Mouse (Mus musculus) midbrain, postnatal 0 days (tissue): ENCODE measurements around the gene Hes7. TPM values are rescaled to one million over a fixed set of nuclear protein-coding genes. Genes with fewer than 3 reads are reported as not detected.

ENCODE experiments used
- ATAC-seq: fragments of 200-750 bp; cut with Nextera tagmentation; 2 replicates; pipeline ENCODE4 v1.8.0; 2017; ENCODE audit warnings: moderate number of reproducible peaks, mild to moderate bottlenecking, moderate TSS enrichment, moderate library complexity; ENCODE audit not compliant: low FRiP score
- DNase-seq: peaks from one replicate; pipeline ENCODE4 v3.0.0-alpha.2; 2015; ENCODE audit warnings: low spot score
- H3K27ac ChIP-seq: fragments of 300-500 bp; sonication (generic); 2 replicates; pipeline ENCODE4 v1.5.1; 2014; ENCODE audit warnings: low read depth, mild to moderate bottlenecking, low read length, mixed read lengths
- H3K27me3 ChIP-seq: fragments of 300-500 bp; sonication (generic); 2 replicates; pipeline ENCODE4 v1.6.1; 2014; ENCODE audit warnings: low read length, control low read depth, mixed read lengths; ENCODE audit not compliant: insufficient read depth
- H3K36me3 ChIP-seq: fragments of 300-500 bp; sonication (generic); 2 replicates; pipeline ENCODE4 v1.6.1; 2014; ENCODE audit warnings: low read length, control low read depth, mixed read lengths; ENCODE audit not compliant: insufficient read depth
- H3K4me1 ChIP-seq: fragments of 300-500 bp; sonication (generic); 2 replicates; pipeline ENCODE4 v1.6.1; 2014; ENCODE audit warnings: mild to moderate bottlenecking, control low read depth, antibody characterized with exemption, low read length, mixed read lengths; ENCODE audit not compliant: insufficient read depth
- H3K4me2 ChIP-seq: fragments of 300-500 bp; sonication (generic); 2 replicates; pipeline ENCODE4 v1.6.1; 2014; ENCODE audit warnings: low read depth, mild to moderate bottlenecking, low read length, mixed read lengths; ENCODE audit not compliant: poor library complexity, severe bottlenecking
- H3K4me3 ChIP-seq: fragments of 300-500 bp; sonication (generic); 2 replicates; pipeline ENCODE4 v1.5.1; 2014; ENCODE audit warnings: low read depth, mild to moderate bottlenecking, low read length, moderate library complexity
- H3K9ac ChIP-seq: fragments of 300-500 bp; sonication (generic); replicated peaks from 2 replicates; pipeline ENCODE4 v1.6.1; 2014; ENCODE audit warnings: mild to moderate bottlenecking, low read length, moderate library complexity, mixed read lengths; ENCODE audit not compliant: poor library complexity, severe bottlenecking
- H3K9me3 ChIP-seq: fragments of 300-500 bp; sonication (generic); 2 replicates; pipeline ENCODE4 v1.6.1; 2016; ENCODE audit warnings: low read length, control low read depth
- CTCF ChIP-seq: IDR thresholded peaks from 2 replicates; pipeline ENCODE4 v1.5.1; 2016; ENCODE audit warnings: antibody characterized with exemption, mild to moderate bottlenecking
- WGBS: fragments of 180-500 bp; shearing (Covaris S2); extraction: QIAGEN DNeasy Blood & Tissue Kit; methylation state at CpG from one replicate; pipeline ENCODE4 v1.1.7; 2014; 5-methylcytosine and 5-hydroxymethylcytosine counted together
- polyA plus RNA-seq: library from polyadenylated mRNA; unstranded; fragments of >200 nt; fragmentation: Nextera tagmentation; extraction: Ambion mirVana; gene quantifications from 2 replicates; pipeline ENCODE4 v1.2.1, GENCODE M21; 2015
- total RNA-seq: library from RNA; depleted of rRNA; stranded (reverse); fragments of >200 nt; gene quantifications from 2 replicates; pipeline ENCODE4 v1.2.3, GENCODE M21; 2014

Gene Hes7
- total and polyA plus RNA-seq, 2 experiments from 2014 or later = 2.0 to 2.1 TPM

DNA sequence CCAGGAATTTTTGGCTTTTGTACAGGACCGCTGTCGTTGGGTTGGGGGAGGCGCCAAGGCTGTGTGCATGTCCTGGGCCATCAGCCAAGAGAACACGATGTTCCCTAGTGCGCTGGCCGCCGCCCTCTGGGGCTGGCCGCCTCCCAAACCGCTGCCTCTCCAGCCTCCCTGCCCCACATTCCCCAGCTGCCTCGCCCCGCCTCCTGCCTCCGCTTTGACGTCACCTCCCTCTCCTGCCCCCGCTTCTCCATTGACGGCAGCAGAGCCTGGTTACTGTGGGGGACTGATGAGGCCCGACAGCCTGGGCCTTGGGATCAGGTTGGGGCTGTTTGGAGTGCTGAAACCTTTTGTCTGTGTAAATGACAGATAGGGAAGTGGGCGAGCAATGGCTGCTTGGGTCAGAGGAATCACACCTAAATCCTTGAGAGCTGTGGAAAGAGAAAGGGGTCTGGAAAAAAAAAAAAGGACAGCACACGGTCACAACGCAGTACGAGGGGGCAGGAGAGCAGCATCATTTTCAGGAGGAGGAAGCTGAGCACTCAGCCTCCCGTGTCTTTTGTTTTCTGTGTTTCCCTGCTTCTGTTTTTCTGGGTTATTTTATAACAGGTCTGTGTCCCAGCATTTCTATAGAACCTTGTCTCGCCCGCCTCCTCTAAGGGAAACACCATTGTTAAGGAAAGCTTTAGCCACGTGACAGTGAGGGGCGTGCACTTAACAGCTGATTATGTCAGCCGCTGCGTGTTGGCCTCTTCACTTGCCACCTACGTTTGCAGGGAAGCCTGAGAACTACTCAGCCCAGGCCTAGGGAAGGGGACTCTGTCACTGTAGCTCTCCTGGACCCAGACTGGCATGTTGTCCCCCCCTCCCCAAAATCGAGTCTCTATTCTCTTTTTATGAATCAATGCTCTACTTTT is 23.0 kb upstream of the Hes7 start:
- H3K4me1 ChIP-seq = peaks cover 23% of the 10 kb centered on the region
- TF ChIP-seq CTCF = no peak

DNA sequence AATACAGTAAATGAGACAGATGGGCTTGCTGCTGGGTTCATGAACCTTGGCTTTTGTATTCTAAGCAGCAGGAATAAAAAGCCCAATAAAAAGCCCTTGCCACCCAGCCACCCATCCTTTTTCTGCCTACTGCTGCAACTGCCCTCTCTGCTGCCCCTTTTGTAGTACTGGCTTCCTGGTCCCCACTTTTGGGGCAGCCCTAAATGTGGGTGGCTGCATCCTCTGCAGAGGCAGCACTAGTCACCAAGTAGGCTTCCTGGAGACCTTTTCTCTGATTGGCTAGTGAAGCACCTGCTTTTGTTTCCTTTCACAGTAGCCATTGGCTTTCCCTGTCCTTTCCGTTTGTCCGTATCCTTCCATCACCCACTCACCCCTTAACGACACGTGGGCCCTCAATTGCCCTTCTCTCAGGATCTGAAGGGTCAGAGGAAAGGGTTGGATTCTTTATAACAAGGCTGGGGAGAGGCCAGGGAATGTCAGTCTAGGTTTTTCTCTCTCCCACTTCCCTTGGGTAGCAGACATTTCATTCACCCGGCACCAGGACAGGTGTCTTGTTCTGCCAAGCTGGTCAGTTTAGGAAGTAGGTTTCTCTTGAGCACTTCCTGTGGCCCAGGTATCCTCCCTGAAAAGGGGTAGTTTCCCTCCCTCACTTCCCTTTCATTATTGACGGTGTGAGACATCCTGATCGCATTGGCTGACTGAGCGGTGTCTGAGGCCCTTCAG is 22.0 kb upstream of the Hes7 start:
- Histone ChIP-seq H3K9ac (peak overlapping the region; percentile 72; the same call in 1 of the 2 replicates), H3K4me3 (peak overlapping the region; percentile 59), H3K4me1 (peaks cover 23% of the 10 kb centered on the region), H3K9me3 (no peaks in the 10 kb centered on the region), H3K4me2 (peak overlapping the region; percentile 94), H3K36me3 (peaks cover 21% of the 10 kb centered on the region), H3K27me3 (no peaks in the 10 kb centered on the region), H3K27ac (peak overlapping the region; percentile 83)
- no peak for TF ChIP-seq CTCF
- ATAC-seq (no peak), DNase-seq (no peak)
- 21% methylated on average over 8 of the region's 8 CpGs for WGBS

More for the DNA sequence above, 23.0 kb upstream of the Hes7 start:
- Histone ChIP-seq H3K9ac (peak overlapping the region; percentile 52), H3K27me3 (no peaks in the 10 kb centered on the region), H3K36me3 (peaks cover 12% of the 10 kb centered on the region), H3K27ac (peak overlapping the region; percentile 83), H3K4me3 (peak overlapping the region; percentile 29), H3K9me3 (no peaks in the 10 kb centered on the region), H3K4me2 (peak overlapping the region; percentile 94)
- peak; percentile 92 for DNase-seq
- peak; percentile 2 for ATAC-seq
- WGBS = 2% methylated on average over 28 of the region's 29 CpGs

DNA sequence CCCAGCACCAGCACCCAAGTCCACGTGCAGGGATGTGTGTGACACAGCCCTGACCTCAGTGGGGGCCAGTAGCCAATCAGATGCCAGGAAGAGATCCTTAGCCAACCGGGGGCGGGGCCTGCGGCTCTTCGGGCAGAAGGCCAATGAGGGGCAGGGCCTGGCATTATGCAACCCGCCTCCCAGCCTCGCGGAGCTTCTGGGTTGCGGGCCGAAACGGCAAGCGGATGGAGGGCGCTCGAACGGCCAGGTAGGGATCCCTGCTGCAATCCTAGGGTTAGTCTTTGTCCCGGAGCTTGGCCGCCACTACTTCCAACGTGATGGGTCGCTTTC is 21.5 kb upstream of the Hes7 start:
- Histone ChIP-seq H3K4me2 (peak overlapping the region; percentile 94), H3K9me3 (no peaks in the 10 kb centered on the region), H3K36me3 (peaks cover 27% of the 10 kb centered on the region), H3K27me3 (no peaks in the 10 kb centered on the region), H3K4me1 (peaks cover 23% of the 10 kb centered on the region), H3K9ac (peak overlapping the region; percentile 72), H3K4me3 (peak overlapping the region; percentile 59), H3K27ac (peak overlapping the region; percentile 83)
- no peak for TF ChIP-seq CTCF
- peak; percentile 95 for DNase-seq
- peak; percentile 20; the same call in 1 of the 2 replicates for ATAC-seq
- WGBS = 0% methylated on average over 19 of the region's 19 CpGs

GRCm38 (mm10) chr11:69099177-69099914 is 20.9 kb upstream of the Hes7 start:
- DNase-seq = no peak
- peak overlapping the region; percentile 83 for H3K27ac ChIP-seq
- peaks cover 33% of the 10 kb centered on the region for H3K36me3 ChIP-seq
- H3K9ac ChIP-seq = peak overlapping the region; percentile 72
- peak overlapping the region; percentile 59 for H3K4me3 ChIP-seq
- 1% methylated on average over 22 of the region's 22 CpGs for WGBS
- TF ChIP-seq CTCF = no peak
- H3K9me3 ChIP-seq = no peaks in the 10 kb centered on the region
- no peaks in the 10 kb centered on the region for H3K27me3 ChIP-seq
- H3K4me2 ChIP-seq = peak overlapping the region; percentile 94
- no peak for ATAC-seq
- peaks cover 23% of the 10 kb centered on the region for H3K4me1 ChIP-seq

DNA sequence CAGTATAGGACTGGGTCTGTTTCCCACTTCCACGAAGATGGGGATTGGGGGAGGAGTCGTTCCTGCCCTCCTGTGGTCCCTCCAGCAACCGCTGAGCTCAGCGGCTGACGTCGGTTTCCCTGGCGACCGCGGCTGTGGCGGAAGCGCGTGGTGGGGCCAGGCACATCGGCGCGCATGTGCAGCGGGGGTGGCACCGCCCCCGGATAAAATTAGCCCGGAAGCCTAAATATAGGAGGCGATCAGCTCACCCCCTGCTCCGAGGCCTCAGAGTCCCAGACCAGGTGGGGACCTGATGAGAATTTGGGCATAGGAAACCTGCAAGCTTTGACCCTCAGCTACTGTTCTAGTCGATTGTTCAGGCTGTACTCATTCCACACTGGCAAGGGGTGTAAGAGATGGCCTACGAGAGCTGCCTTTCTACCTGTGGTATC is 20.3 kb upstream of the Hes7 start:
- H3K4me1 ChIP-seq = peaks cover 23% of the 10 kb centered on the region
- peak overlapping the region; percentile 83 for H3K27ac ChIP-seq
- peaks cover 37% of the 10 kb centered on the region for H3K36me3 ChIP-seq
- H3K4me2 ChIP-seq = peak overlapping the region; percentile 94
- TF ChIP-seq CTCF = peak; percentile 34; the same call in 1 of the 2 replicates
- peak; percentile 87 for DNase-seq
- no peaks in the 10 kb centered on the region for H3K27me3 ChIP-seq
- peak overlapping the region; percentile 59 for H3K4me3 ChIP-seq
- H3K9ac ChIP-seq = peak overlapping the region; percentile 72
- ATAC-seq = 0 out of 2 replicates have a peak, but pooled peaks have one; percentile 26
- no peaks in the 10 kb centered on the region for H3K9me3 ChIP-seq
- WGBS = 2% methylated on average over 23 of the region's 23 CpGs
